Mouse (Mus musculus) limb, embryonic 14.5 days (tissue): ENCODE data around the gene Cd300lb. TPM values are rescaled to one million over a fixed set of nuclear protein-coding genes. Genes with fewer than 3 reads are reported as not detected.

ENCODE experiments used
- ATAC-seq: fragments of 200-750 bp; cut with Nextera tagmentation; 2 replicates; pipeline ENCODE4 v1.8.0; 2017; ENCODE audit warnings: low read depth, moderate number of reproducible peaks, moderate TSS enrichment; ENCODE audit not compliant: low FRiP score
- DNase-seq: peaks from one replicate; pipeline ENCODE4 v3.0.0-alpha.2; 2015; ENCODE audit warnings: low spot score
- H3K27ac ChIP-seq: fragments of 300-500 bp; sonication (generic); replicated peaks from 2 replicates; pipeline ENCODE4 v1.5.1; 2014; ENCODE audit warnings: low read depth, mild to moderate bottlenecking, low read length, moderate library complexity, mixed read lengths
- H3K27me3 ChIP-seq: fragments of 300-500 bp; sonication (generic); 2 replicates; pipeline ENCODE4 v1.6.1; 2014; ENCODE audit warnings: low read length, mixed read lengths; ENCODE audit not compliant: control insufficient read depth, insufficient read depth
- H3K36me3 ChIP-seq: fragments of 300-500 bp; sonication (generic); 2 replicates; pipeline ENCODE4 v1.6.1; 2014; ENCODE audit warnings: mild to moderate bottlenecking, low read length, moderate library complexity, mixed read lengths; ENCODE audit not compliant: control insufficient read depth, insufficient read depth
- H3K4me1 ChIP-seq: fragments of 300-500 bp; sonication (generic); 2 replicates; pipeline ENCODE4 v1.6.1; 2014; ENCODE audit warnings: antibody characterized with exemption, low read length, mixed read lengths; ENCODE audit not compliant: control insufficient read depth, insufficient read depth
- H3K4me2 ChIP-seq: fragments of 300-500 bp; sonication (generic); replicated peaks from 2 replicates; pipeline ENCODE4 v1.6.1; 2014; ENCODE audit warnings: low read depth, mild to moderate bottlenecking, low read length, moderate library complexity; ENCODE audit not compliant: severe bottlenecking
- H3K4me3 ChIP-seq: fragments of 300-500 bp; sonication (generic); replicated peaks from 2 replicates; pipeline ENCODE4 v1.5.1; 2014; ENCODE audit warnings: low read length
- H3K9ac ChIP-seq: fragments of 300-500 bp; sonication (generic); 2 replicates; pipeline ENCODE4 v1.6.1; 2014; ENCODE audit warnings: mild to moderate bottlenecking, low read depth, low read length, moderate library complexity; ENCODE audit not compliant: severe bottlenecking
- H3K9me3 ChIP-seq: fragments of 300-500 bp; sonication (generic); 2 replicates; pipeline ENCODE4 v1.6.1; 2016; ENCODE audit warnings: low read length; ENCODE audit not compliant: control insufficient read depth
- POLR2A ChIP-seq: fragments of 200-500 bp; IDR thresholded peaks from 2 replicates; pipeline ENCODE4 v1.8.0; 2012; ENCODE audit warnings: inconsistent platforms, mild to moderate bottlenecking, moderate library complexity, borderline replicate concordance; ENCODE audit not compliant: insufficient read depth, insufficient read length; ENCODE audit errors: extremely low read depth
- WGBS: fragments of 180-500 bp; shearing (Covaris S2); extraction: QIAGEN DNeasy Blood & Tissue Kit; methylation state at CpG from one replicate; pipeline ENCODE4 v1.1.7; 2014; 5-methylcytosine and 5-hydroxymethylcytosine counted together
- polyA plus RNA-seq, 2 experiments: library from polyadenylated mRNA; depleted of rRNA in 1 of 2; stranded (reverse) in 1 of 2; unstranded in 1 of 2; fragments of >200 nt; fragmentation: Nextera tagmentation in 1 of 2; extraction: Ambion mirVana in 1 of 2; gene quantifications; 2 replicates each; pipeline versions ENCODE4 v1.2.1 to v1.2.3; 2012 to 2014

Cd300lb gene
- polyA plus RNA-seq (2012; rRNA removed) (0.33 TPM in 2 replicates), polyA plus RNA-seq (2014; fragmentation: Nextera tagmentation; extraction: Ambion mirVana) (0.32 and 0.82 TPM in 2 replicates)

DNA sequence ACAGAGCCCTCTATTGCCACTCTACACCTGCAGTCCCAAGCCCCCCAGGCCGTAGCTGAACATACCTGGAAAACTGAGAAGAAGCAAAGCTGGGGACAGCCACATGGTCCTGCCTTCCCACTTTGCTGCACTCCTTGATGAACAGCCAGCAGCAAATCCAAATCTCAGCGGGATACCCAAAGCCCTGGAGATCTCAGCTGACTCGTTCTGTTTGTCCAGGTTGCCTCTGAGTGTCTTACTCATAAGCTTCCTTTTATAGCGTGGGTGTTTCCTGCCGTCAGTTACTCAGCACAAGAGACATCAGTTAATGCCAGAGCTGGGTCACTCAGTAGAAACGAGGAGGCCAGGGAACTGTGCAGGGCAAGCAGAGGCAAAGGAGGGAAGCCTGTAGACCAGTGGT lies at the start of gene Cd300lb:
TSS of gene Cd300lb (minus strand) at position 243 of the 400 bp plus-strand sequence.
- no peak within 1 kb of the TSS for H3K4me2 ChIP-seq
- no peaks in the 10 kb centered on the region for H3K9me3 ChIP-seq
- WGBS = 40% methylated on average over 6 of the region's 6 CpGs
- no peak within 1 kb of the TSS for H3K9ac ChIP-seq
- H3K4me3 ChIP-seq = no peak within 1 kb of the TSS
- ATAC-seq (no peak), DNase-seq (no peak)
- H3K27ac ChIP-seq = no peak within 1 kb of the TSS
- TF ChIP-seq POLR2A = no peak
- no peaks in the 10 kb centered on the region for H3K27me3 ChIP-seq
- H3K4me1 ChIP-seq = no peaks in the 10 kb centered on the region
- H3K36me3 ChIP-seq = no peaks in the 10 kb centered on the region

DNA sequence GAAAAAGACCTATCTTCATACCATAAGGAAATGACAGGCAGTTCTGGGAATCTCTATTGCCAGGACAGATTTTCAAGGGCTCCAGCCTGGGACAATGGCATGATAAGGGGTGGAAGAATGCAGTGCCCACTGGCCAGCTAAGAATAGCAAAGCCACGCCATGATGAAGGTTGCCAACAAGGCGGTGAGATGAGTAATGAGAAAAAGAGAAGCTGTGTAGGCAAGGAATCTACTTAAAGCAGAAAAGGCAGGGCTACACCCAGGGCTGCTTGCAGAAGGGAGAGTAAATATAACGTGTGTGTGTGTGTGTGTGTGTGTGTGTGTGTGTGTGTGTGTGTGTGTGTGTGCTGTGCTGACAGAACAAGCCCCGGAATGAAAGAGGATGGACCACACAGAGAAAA lies 47.7 kb upstream of the Cd300lb start:
- Histone ChIP-seq H3K27me3 (no peaks in the 10 kb centered on the region), H3K4me2 (no peak overlapping the region), H3K36me3 (no peaks in the 10 kb centered on the region), H3K9me3 (peaks cover 8% of the 10 kb centered on the region; the same call in 1 of the 2 replicates), H3K4me3 (no peak overlapping the region), H3K27ac (no peak overlapping the region), H3K9ac (no peak overlapping the region), H3K4me1 (no peaks in the 10 kb centered on the region)
- ATAC-seq (no peak), DNase-seq (no peak)
- TF ChIP-seq POLR2A = no peak
- WGBS = 68% methylated on average over 4 of the region's 4 CpGs

DNA sequence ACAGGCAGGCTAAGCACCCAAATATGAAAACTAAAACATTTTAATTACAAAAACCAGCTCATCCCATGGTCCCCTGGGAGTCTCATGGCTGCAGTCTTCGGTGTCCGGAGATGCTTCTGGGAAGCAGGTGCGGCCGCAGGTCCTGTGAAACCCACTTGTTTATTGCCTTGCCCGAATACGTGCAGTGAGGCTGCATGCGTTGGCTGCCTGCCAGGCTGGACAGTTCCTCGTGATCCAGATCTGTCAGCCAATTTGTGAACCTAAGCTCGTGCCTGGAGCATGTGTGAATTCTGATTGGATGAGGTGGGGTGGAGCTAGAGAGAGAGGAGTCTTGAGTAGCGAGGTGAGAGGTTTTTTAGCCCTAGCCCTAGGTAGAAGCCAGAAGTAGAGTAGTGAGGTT lies 38.5 kb upstream of the Cd300lb start:
- ATAC-seq = no peak
- DNase-seq = no peak

DNA sequence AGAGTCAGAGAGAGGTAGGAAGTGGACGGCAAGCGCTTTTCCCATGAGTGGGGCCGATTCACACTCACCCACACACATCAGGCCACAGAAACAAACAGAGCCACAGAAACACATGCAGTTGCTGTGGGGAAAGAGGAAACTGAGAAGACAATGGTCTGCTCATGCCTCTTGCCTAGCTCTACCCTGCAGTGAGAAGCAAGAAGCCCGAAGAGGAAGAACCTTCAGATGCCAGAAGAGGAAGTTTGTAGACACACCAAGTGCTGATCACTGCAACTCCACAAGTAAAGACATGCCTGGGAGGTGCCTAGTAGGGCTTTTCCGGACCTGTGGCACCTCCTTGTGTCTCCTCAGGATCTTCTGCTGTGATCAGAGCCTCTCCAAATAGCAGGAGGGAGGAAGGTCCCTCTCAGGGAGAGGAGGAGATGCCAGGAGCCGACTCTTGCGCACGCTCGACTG lies 34.6 kb upstream of the Cd300lb start, which contains the start of gene Cd300c:
TSS of gene Cd300c (minus strand) at position 406 of the 456 bp plus-strand sequence.
- H3K4me1 ChIP-seq = no peaks in the 10 kb centered on the region
- no peaks in the 10 kb centered on the region for H3K36me3 ChIP-seq
- no peak within 1 kb of the TSS for H3K27ac ChIP-seq
- 83% methylated on average over 9 of the region's 9 CpGs for WGBS
- H3K27me3 ChIP-seq = no peaks in the 10 kb centered on the region
- no peak within 1 kb of the TSS for H3K4me2 ChIP-seq
- H3K9ac ChIP-seq = no peak within 1 kb of the TSS
- no peak for DNase-seq
- no peak within 1 kb of the TSS for H3K4me3 ChIP-seq
- ATAC-seq = no peak
- H3K9me3 ChIP-seq = no peaks in the 10 kb centered on the region
- no peak for TF ChIP-seq POLR2A

More for the DNA sequence above, 38.5 kb upstream of the Cd300lb start:
- H3K27me3 ChIP-seq = no peaks in the 10 kb centered on the region
- no peak overlapping the region for H3K4me3 ChIP-seq
- H3K27ac ChIP-seq = no peak overlapping the region
- no peak overlapping the region for H3K9ac ChIP-seq
- H3K36me3 ChIP-seq = no peaks in the 10 kb centered on the region
- no peaks in the 10 kb centered on the region for H3K4me1 ChIP-seq
- no peak overlapping the region for H3K4me2 ChIP-seq
- TF ChIP-seq POLR2A = no peak
- peaks cover 3% of the 10 kb centered on the region; the same call in 1 of the 2 replicates for H3K9me3 ChIP-seq
- 74% methylated on average over 10 of the region's 10 CpGs for whole genome bisulfite sequencing

DNA sequence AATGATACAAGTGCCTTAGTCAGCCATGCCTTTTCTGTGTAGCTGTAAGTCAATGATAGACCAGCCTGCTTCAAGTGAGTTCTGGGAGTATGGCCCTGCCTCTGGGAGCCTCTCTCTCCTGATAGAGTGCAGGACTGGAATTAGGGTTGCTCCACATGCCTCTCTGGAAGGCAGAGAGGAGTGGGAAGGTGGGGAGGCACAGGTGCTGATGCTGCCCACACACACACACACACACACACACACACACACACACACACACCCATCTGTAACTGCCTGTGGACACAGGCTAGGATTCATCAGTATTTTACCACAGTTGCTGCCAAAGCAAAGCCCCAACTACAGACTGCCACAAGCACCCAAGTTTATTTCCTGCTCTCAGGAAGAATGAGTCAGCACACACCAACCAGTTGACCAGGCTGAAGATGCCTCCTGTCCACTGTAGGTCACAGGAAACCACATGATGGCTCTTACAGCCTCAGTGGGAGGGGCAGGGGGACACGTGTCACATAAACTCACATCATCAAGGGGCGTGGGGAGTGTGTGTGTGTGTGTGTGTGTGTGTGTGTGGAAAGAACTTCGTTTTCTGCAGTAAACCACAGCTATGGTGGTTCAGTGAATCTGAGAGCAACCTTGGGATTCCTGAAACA lies 31.1 kb upstream of the Cd300lb start:
- Histone ChIP-seq H3K9ac (no peak overlapping the region), H3K27ac (no peak overlapping the region), H3K4me3 (no peak overlapping the region), H3K9me3 (no peaks in the 10 kb centered on the region), H3K27me3 (no peaks in the 10 kb centered on the region), H3K36me3 (no peaks in the 10 kb centered on the region), H3K4me1 (no peaks in the 10 kb centered on the region), H3K4me2 (no peak overlapping the region)
- no peak for DNase-seq
- no peak for ATAC-seq
- WGBS = 46% methylated on average over 3 of the region's 3 CpGs
- no peak for TF ChIP-seq POLR2A
